Mouse (Mus musculus): ENCODE measurements around the gene Lmnb2. TPM values are rescaled to one million over a fixed set of nuclear protein-coding genes. Genes with fewer than 3 reads are reported as not detected.

The Lmnb2 gene
- polyA plus RNA-seq, 1 experiment from 2014 or later, result 12.1 TPM

DNA sequence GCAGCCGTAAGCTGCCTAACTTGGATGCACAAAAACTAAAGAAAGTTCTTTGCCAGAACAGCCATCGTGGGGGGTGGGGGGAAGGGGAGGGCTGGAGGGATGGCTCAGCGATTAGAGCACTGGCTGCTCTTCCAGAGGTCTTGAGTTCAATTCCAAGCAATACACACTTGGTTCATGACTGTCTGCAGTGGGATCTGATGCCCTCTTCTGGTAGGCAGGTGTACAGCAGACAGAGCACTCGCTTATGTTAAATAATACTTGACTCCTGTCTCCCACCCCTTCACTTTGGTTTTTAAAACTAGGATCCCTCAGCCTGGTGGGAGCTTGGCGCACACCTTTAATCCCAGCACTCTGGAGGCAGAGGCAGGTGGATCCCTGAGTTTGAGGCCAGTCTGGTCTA is 42.0 kb downstream of the Lmnb2 start:
- Histone ChIP-seq H3K27ac (ENCODE audit: low read length) (no peak overlapping the region), H3K9me3 (ENCODE audit: control insufficient read depth, low read depth, low read length) (no peaks in the 10 kb centered on the region), H3K27me3 (ENCODE audit: control insufficient read depth, insufficient read depth, low read length) (no peaks in the 10 kb centered on the region), H3K4me2 (replicated peaks; ENCODE audit: low read depth, low read length) (no peak overlapping the region), H3K36me3 (ENCODE audit: control insufficient read depth, insufficient read depth, low read length) (no peaks in the 10 kb centered on the region), H3K4me1 (ENCODE audit: control insufficient read depth, insufficient read depth, low read length) (no peaks in the 10 kb centered on the region), H3K4me3 (ENCODE audit: low read depth, low read length) (no peak overlapping the region), H3K9ac (replicated peaks; ENCODE audit: low read depth, low read length) (no peak overlapping the region)
- 28% methylated on average over 5 of the region's 5 CpGs for WGBS
- ATAC-seq (ENCODE audit: insufficient number of reproducible peaks, insufficient read depth, low FRiP score, low read depth), result no peak

DNA sequence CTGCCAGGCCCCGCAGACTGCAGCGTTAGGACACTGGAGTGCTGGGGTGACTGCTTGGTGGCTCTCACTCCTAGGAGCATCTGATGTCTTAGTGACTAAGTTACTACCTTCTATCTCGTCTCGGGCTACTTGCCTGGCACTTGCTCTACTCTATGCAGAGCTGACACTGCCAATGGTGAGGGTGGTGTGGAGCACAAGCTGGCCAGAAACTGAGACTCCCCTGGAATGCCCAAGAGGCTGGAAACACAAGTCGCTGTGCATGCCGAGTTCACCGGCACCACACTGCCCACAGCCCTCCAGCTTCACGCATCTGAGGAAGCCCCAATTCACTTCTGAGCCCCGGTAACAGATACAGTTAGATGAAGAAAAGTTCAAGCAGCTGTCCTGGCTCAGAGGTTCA is 44.0 kb downstream of the Lmnb2 start:
- Histone ChIP-seq H3K4me1 (ENCODE audit: control insufficient read depth, insufficient read depth, low read length) (no peaks in the 10 kb centered on the region), H3K4me2 (replicated peaks; ENCODE audit: low read depth, low read length) (no peak overlapping the region), H3K36me3 (ENCODE audit: control insufficient read depth, insufficient read depth, low read length) (no peaks in the 10 kb centered on the region), H3K27ac (ENCODE audit: low read length) (no peak overlapping the region), H3K9me3 (ENCODE audit: control insufficient read depth, low read depth, low read length) (no peaks in the 10 kb centered on the region), H3K4me3 (ENCODE audit: low read depth, low read length) (no peak overlapping the region), H3K27me3 (ENCODE audit: control insufficient read depth, insufficient read depth, low read length) (no peaks in the 10 kb centered on the region), H3K9ac (replicated peaks; ENCODE audit: low read depth, low read length) (no peak overlapping the region)
- WGBS, result 72% methylated on average over 9 of the region's 9 CpGs
- ATAC-seq (ENCODE audit: insufficient number of reproducible peaks, insufficient read depth, low FRiP score, low read depth), result no peak

DNA sequence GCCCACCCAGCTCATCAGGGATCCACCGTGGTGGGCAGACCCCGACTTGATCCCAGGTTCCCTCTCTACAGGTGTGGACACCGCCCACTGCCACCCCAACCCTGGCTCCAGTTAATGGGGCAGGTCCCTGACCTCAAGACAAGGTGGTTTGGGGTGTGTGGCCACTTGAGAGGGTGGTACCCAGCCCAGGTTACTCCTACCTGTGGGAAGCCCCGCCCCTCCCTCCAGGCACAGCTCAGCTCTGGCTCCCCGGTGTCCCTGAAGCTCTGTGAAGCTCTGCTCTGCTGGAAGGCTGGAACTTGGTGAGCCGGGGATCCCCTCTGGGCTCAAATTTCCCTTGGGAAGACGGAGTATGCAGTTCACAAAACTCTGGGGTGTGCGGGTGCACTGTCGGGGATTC is 46.5 kb downstream of the Lmnb2 start, which contains the start of gene Tmprss9:
Tmprss9 (plus strand) TSS at position 268 of the 400 bp plus-strand sequence.
- H3K9me3 ChIP-seq (ENCODE audit: control insufficient read depth, low read depth, low read length), result no peaks in the 10 kb centered on the region
- H3K9ac ChIP-seq (replicated peaks; ENCODE audit: low read depth, low read length), result no peak within 1 kb of the TSS
- peaks cover 3% of the 10 kb centered on the region; the same call in 1 of the 2 replicates for H3K36me3 ChIP-seq (ENCODE audit: control insufficient read depth, insufficient read depth, low read length)
- H3K4me2 ChIP-seq (replicated peaks; ENCODE audit: low read depth, low read length), result no peak within 1 kb of the TSS
- H3K27me3 ChIP-seq (ENCODE audit: control insufficient read depth, insufficient read depth, low read length), result no peaks in the 10 kb centered on the region
- no peak within 1 kb of the TSS for H3K27ac ChIP-seq (ENCODE audit: low read length)
- ATAC-seq (ENCODE audit: insufficient number of reproducible peaks, insufficient read depth, low FRiP score, low read depth), result 0 out of 2 replicates have a peak, but pooled peaks have one; percentile 34
- H3K4me3 ChIP-seq (ENCODE audit: low read depth, low read length), result no peak within 1 kb of the TSS
- 31% methylated on average over 9 of the region's 9 CpGs for WGBS
- no peaks in the 10 kb centered on the region for H3K4me1 ChIP-seq (ENCODE audit: control insufficient read depth, insufficient read depth, low read length)

DNA sequence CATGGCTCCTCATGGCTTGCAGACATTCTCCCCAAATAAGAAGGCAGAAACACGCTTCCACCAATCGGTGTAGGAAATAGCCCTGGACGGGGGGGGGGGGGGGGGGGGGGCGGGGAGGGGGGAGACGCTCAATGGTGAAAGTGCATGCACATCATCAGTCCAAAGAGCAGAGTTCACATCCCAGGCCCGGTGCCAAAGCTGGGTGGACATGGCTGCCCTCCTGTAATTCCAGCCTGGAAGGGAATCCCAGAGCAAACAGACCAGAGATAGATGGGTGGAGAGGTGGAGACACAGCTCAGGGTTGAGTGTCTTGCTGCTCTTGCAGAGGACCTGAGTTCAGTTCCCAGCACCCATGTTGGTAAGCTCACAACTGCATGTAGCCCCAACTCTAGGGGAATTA is 47.1 kb downstream of the Lmnb2 start:
- Histone ChIP-seq H3K4me3 (ENCODE audit: low read depth, low read length) (no peak overlapping the region), H3K4me1 (ENCODE audit: control insufficient read depth, insufficient read depth, low read length) (no peaks in the 10 kb centered on the region), H3K36me3 (ENCODE audit: control insufficient read depth, insufficient read depth, low read length) (peaks cover 3% of the 10 kb centered on the region; the same call in 1 of the 2 replicates), H3K9ac (replicated peaks; ENCODE audit: low read depth, low read length) (no peak overlapping the region), H3K4me2 (replicated peaks; ENCODE audit: low read depth, low read length) (no peak overlapping the region), H3K27ac (ENCODE audit: low read length) (no peak overlapping the region), H3K27me3 (ENCODE audit: control insufficient read depth, insufficient read depth, low read length) (no peaks in the 10 kb centered on the region), H3K9me3 (ENCODE audit: control insufficient read depth, low read depth, low read length) (no peaks in the 10 kb centered on the region)
- ATAC-seq (ENCODE audit: insufficient number of reproducible peaks, insufficient read depth, low FRiP score, low read depth), result no peak
- 84% methylated on average over 4 of the region's 6 CpGs for WGBS

DNA sequence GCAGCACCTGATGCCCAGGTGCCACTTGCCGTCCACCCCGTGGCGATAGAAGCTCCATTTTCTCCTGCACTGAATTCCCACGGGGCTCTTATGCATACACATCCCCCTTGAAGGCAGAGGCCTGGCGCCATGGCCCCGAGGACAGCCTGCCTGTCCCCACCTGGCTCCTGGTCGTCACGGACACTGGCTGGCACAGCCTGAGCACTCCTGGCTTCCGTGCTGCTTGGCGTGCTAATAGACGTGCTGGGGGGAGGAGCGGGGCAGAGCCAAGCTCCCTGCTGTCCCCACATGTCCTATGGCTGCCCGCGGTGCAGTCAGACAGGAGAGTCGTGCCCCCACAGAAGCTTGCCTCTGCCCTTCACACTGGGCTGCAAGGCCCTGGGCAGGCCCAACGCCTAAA is 53.6 kb downstream of the Lmnb2 start:
- H3K36me3 ChIP-seq (ENCODE audit: control insufficient read depth, insufficient read depth, low read length), result peaks cover 20% of the 10 kb centered on the region
- no peak for ATAC-seq (ENCODE audit: insufficient number of reproducible peaks, insufficient read depth, low FRiP score, low read depth)
- H3K27ac ChIP-seq (ENCODE audit: low read length), result no peak overlapping the region
- H3K27me3 ChIP-seq (ENCODE audit: control insufficient read depth, insufficient read depth, low read length), result no peaks in the 10 kb centered on the region
- no peak overlapping the region for H3K4me2 ChIP-seq (replicated peaks; ENCODE audit: low read depth, low read length)
- H3K4me1 ChIP-seq (ENCODE audit: control insufficient read depth, insufficient read depth, low read length), result no peaks in the 10 kb centered on the region
- H3K9me3 ChIP-seq (ENCODE audit: control insufficient read depth, low read depth, low read length), result no peaks in the 10 kb centered on the region
- WGBS, result 91% methylated on average over 16 of the region's 16 CpGs
- H3K9ac ChIP-seq (replicated peaks; ENCODE audit: low read depth, low read length), result no peak overlapping the region
- H3K4me3 ChIP-seq (ENCODE audit: low read depth, low read length), result no peak overlapping the region

DNA sequence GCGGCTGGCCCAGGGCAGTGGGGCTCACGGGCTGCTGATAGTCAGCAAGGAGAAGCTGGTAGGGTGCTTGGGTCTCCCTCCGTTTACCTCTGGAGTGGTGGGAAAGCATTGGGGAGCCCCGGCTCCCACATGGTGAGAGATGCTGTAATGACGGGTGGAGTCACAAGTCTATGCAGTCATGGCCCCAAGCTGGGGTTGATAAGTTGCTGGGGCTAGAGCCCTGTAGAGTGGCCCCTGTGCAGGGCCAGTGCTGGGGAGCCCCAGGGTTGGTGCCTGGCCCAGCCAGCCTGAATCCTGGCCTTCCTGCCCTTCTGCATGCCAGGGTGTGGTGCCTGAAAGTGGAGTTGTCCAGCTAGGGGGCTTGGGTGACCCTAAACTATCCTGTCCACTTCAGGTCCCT is 55.7 kb downstream of the Lmnb2 start:
- no peak overlapping the region for H3K4me3 ChIP-seq (ENCODE audit: low read depth, low read length)
- no peaks in the 10 kb centered on the region for H3K4me1 ChIP-seq (ENCODE audit: control insufficient read depth, insufficient read depth, low read length)
- no peak overlapping the region for H3K27ac ChIP-seq (ENCODE audit: low read length)
- ATAC-seq (ENCODE audit: insufficient number of reproducible peaks, insufficient read depth, low FRiP score, low read depth), result no peak
- peaks cover 17% of the 10 kb centered on the region for H3K36me3 ChIP-seq (ENCODE audit: control insufficient read depth, insufficient read depth, low read length)
- no peaks in the 10 kb centered on the region for H3K27me3 ChIP-seq (ENCODE audit: control insufficient read depth, insufficient read depth, low read length)
- 92% methylated on average over 5 of the region's 5 CpGs for WGBS
- no peak overlapping the region for H3K4me2 ChIP-seq (replicated peaks; ENCODE audit: low read depth, low read length)
- no peaks in the 10 kb centered on the region for H3K9me3 ChIP-seq (ENCODE audit: control insufficient read depth, low read depth, low read length)
- H3K9ac ChIP-seq (replicated peaks; ENCODE audit: low read depth, low read length), result no peak overlapping the region

DNA sequence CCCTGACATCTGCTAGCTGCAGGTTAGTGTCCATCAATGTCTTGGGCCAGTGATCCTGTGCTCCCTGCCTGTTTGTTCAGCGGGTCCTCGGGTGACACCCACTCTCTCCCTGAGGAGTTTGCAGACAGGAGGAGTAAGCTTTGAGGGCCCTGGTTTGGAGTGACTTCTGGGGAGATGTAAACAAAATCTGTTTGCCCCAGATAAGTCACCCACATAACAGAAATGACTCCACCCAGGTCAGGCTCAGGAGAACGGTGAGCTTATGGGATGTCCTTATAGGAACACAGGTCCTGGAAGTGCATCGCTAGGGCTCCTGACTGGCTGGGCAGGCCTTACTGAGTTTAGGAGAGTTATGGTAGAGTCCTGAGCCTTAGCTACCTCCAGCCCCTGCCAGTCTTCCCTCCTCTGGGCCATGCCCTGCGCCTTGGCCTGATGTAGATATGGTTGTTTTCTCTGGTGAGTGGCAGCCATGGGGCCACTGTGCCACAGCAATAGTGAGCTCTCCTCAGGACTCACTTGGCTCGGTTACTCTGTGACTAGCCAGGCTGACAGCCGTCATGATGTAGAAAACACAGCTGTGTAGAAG is 59.6 kb downstream of the Lmnb2 start:
- WGBS, result 60% methylated on average over 7 of the region's 7 CpGs
- Histone ChIP-seq H3K9me3 (ENCODE audit: control insufficient read depth, low read depth, low read length) (no peaks in the 10 kb centered on the region), H3K27ac (ENCODE audit: low read length) (peak overlapping the region; percentile 28; the same call in 1 of the 2 replicates), H3K27me3 (ENCODE audit: control insufficient read depth, insufficient read depth, low read length) (no peaks in the 10 kb centered on the region), H3K4me3 (ENCODE audit: low read depth, low read length) (no peak overlapping the region), H3K9ac (replicated peaks; ENCODE audit: low read depth, low read length) (no peak overlapping the region), H3K4me1 (ENCODE audit: control insufficient read depth, insufficient read depth, low read length) (peaks cover 21% of the 10 kb centered on the region), H3K4me2 (replicated peaks; ENCODE audit: low read depth, low read length) (no peak overlapping the region), H3K36me3 (ENCODE audit: control insufficient read depth, insufficient read depth, low read length) (peaks cover 6% of the 10 kb centered on the region)
- no peak for ATAC-seq (ENCODE audit: insufficient number of reproducible peaks, insufficient read depth, low FRiP score, low read depth)

DNA sequence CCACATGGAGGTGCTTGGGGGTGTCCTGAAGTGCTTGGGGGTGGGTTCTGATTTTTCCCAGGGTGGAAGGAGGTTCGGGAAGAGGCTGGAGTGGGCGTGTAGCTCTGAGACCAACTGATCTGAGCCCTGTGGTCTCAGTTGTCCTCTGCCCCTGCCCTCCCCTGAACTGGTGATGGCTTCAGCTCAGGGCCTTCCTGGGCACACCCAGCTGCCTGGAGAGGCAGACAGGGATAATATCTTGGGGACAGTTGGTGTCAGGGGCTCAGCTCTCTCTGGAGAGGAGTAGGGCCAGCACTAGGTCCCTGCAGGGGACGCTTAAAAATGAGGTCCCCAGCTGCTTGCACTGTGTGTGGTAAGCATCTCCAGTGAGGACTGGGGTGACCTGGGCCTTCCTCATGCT is 60.2 kb downstream of the Lmnb2 start:
- WGBS, result 50% methylated on average over 3 of the region's 3 CpGs
- 0 out of 2 replicates have a peak overlapping the region, but pooled peaks have one; percentile 4 for H3K9ac ChIP-seq (replicated peaks; ENCODE audit: low read depth, low read length)
- H3K27ac ChIP-seq (ENCODE audit: low read length), result peak overlapping the region; percentile 28; the same call in 1 of the 2 replicates
- peaks cover 9% of the 10 kb centered on the region for H3K36me3 ChIP-seq (ENCODE audit: control insufficient read depth, insufficient read depth, low read length)
- no peaks in the 10 kb centered on the region for H3K27me3 ChIP-seq (ENCODE audit: control insufficient read depth, insufficient read depth, low read length)
- no peak overlapping the region for H3K4me3 ChIP-seq (ENCODE audit: low read depth, low read length)
- 0 out of 2 replicates have a peak overlapping the region, but pooled peaks have one; percentile 3 for H3K4me2 ChIP-seq (replicated peaks; ENCODE audit: low read depth, low read length)
- peaks cover 21% of the 10 kb centered on the region for H3K4me1 ChIP-seq (ENCODE audit: control insufficient read depth, insufficient read depth, low read length)
- H3K9me3 ChIP-seq (ENCODE audit: control insufficient read depth, low read depth, low read length), result no peaks in the 10 kb centered on the region
- ATAC-seq (ENCODE audit: insufficient number of reproducible peaks, insufficient read depth, low FRiP score, low read depth), result no peak; the same call in 1 of the 2 replicates

DNA sequence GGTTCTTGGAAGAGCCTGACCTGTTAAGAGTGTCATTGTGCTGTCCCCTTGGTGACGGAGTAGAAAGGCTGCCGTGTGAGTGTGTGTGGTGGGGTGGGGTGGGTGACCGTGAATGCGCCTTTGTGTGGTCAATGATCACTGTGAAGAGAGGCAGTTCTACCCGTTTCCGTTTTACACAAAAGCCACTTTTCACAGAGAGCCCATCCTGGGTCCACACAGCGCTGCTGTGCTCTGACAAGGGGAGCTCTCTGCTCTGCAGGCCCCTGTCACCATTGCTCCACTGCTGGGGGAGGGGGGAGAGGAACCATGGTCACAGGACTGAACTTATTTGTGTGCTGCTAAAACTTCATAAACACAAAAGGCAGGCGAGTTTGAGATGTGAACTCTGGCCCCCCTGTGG is 60.7 kb downstream of the Lmnb2 start:
- no peak overlapping the region for H3K4me3 ChIP-seq (ENCODE audit: low read depth, low read length)
- H3K9me3 ChIP-seq (ENCODE audit: control insufficient read depth, low read depth, low read length), result no peaks in the 10 kb centered on the region
- H3K4me1 ChIP-seq (ENCODE audit: control insufficient read depth, insufficient read depth, low read length), result peaks cover 21% of the 10 kb centered on the region
- peaks cover 9% of the 10 kb centered on the region for H3K36me3 ChIP-seq (ENCODE audit: control insufficient read depth, insufficient read depth, low read length)
- no peak overlapping the region for H3K9ac ChIP-seq (replicated peaks; ENCODE audit: low read depth, low read length)
- 0 out of 2 replicates have a peak overlapping the region, but pooled peaks have one; percentile 3 for H3K4me2 ChIP-seq (replicated peaks; ENCODE audit: low read depth, low read length)
- H3K27ac ChIP-seq (ENCODE audit: low read length), result peak overlapping the region; percentile 28; the same call in 1 of the 2 replicates
- 56% methylated on average over 8 of the region's 8 CpGs for WGBS
- ATAC-seq (ENCODE audit: insufficient number of reproducible peaks, insufficient read depth, low FRiP score, low read depth), result no peak
- no peaks in the 10 kb centered on the region for H3K27me3 ChIP-seq (ENCODE audit: control insufficient read depth, insufficient read depth, low read length)

All from stomach, embryonic 14.5 days (tissue).